Mouse (Mus musculus): ENCODE results near the gene Camk2b.

The Camk2b gene

DNA sequence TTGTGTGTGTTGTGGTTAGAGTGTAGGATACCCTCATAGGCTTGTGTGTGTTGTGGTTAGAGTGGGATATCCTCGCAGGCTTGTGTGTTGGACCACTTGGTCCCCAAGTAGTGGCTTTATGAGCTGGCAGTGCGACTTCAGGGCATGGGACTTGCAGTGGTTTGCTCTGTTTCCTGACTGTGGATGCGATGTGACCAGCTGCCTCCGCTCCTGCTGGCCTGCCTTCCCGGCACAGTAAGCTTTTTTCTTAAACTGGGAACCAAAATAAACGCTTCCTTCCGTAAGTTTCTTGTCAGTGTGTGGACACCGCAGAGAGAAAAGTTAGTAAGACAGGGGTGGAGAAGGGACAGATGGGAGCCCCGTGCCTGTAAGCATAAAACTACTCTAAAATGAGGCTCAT is 18.0 kb downstream of the Camk2b start:
- no peak for DNase-seq

DNA sequence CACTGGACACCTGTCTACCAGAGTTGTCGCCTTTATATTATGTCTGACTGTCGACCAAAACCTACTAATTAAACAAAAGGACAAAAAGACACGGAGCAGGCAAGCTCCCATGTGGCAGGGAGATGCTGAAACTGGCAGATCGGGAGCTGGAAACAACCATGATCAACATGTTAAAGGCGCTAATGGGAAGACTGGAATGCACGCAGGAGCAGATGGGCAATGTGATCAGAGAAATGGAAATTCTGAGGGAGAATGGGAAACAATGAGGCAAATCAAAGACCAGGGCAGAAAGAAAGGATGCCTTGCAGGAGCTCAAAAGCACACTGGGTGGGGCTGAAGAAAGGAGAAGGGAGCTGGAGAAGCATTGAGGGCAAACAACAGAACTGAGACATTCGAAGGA is 27.2 kb downstream of the Camk2b start:
- no peak for DNase-seq

DNA sequence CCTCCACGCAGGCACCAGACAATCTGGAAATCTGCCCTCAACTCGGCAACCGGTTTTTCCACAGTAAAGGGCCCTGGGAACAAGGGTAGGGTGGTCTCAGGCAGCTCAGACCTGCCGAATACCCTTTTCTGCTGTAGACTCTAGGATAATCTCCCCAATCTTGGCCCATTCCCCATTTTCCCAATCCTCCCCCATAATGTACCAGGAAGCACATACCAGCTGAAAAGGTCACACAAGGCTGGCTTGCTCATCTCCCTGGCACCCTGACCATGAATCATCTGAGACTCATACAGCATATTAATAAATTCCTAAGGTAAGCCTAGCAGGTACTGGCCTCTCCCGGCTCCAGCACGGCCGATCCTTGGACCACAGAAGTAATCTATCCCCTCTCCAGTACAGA is 28.5 kb downstream of the Camk2b start:
- no peak for DNase-seq

DNA sequence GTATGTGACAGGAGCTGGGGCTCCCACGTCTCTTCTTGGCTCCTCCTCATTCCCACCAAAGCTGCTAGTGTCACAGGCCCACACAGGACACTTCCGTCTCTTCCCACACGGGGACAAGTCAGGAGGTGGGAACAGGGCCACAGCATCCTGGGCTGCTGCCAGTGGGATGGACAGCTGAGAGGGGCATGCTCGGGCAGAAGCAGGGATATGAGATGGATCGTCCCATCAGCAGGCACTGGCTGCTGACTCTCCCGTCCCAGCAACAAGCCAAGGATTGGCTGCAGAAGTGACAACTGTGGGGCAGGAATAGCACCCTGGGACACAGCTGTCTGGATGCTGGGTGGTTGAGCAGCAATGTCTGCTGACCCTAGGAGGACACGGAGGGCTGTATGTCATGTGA is 29.0 kb downstream of the Camk2b start:
- DNase-seq: no peak

DNA sequence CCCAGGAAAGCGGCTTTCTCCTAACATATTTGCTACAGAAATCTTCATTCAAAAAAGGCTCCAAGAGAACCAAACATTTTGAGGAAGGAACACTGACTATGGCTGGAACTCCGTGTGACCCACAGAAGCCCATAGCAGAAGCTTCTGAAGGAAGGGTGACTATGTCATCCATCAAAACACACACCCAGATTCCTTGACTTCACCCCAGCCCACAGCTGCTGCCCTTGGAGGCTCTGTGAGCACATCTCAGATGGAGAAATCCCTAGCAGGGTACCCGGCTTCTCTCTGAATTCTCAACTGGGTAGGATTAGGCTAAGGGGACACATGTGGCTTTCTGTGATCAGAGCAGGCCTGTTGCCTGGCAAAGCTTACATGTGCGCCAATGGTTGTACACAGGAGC is 29.7 kb downstream of the Camk2b start:
- DNase-seq: no peak

DNA sequence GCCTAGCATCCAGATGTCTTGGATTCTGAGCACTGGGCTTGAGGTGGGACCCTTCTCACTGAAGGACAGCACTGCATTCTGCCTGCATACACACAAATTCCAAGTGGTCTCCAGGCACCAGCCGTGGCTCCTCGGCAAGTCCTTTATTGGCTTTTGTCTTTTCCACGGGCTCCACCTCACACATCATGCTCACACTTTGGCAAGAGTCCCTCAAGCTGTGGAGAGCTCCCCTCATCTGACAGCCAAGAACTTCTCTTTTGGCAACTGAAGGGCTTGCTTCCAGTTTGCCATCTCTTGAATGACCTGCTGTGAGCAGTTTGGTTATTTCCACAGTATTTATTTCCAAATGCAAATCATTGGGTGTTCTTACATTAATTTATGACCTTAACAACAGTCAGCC is 30.6 kb downstream of the Camk2b start:
- DNase-seq: no peak

DNA sequence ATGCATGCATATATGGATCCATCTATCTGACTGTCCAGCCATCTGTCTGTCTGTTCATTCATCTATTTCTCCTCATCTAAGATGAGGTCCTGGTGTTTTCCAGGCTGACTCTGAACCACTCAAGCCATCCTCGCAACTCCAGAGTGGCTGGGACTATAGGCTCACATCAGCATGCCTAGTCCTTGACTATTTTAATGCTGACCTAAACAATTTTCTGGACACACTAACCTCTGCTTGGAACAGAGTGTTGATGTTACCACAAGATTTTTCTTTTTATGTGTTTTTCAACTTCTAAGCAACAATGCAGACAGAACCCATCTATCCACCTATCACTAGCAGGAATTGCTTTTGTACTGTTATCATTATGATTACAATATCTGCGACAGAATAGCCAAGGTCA is 31.4 kb downstream of the Camk2b start:
- no peak for DNase-seq

DNA sequence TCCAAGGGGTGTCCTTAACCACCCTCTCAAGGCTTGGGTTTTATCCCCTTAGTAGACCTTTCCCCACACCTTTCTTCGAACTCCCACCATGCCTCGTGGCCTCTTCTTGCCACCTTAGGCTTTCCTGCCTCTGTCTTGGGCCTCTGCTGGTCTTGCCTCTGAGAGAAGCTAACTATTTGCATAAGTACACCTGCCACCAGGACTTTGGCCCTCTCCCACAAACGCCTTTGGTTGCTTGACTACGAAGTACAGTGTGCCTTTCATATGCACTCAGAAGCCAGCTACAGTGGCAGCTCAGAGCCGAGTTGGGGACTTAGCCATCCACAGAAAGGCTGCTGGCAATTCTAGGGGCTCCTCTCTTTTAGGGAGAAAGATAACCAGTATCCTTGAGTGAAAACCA is 32.4 kb downstream of the Camk2b start:
- DNase-seq: no peak

DNA sequence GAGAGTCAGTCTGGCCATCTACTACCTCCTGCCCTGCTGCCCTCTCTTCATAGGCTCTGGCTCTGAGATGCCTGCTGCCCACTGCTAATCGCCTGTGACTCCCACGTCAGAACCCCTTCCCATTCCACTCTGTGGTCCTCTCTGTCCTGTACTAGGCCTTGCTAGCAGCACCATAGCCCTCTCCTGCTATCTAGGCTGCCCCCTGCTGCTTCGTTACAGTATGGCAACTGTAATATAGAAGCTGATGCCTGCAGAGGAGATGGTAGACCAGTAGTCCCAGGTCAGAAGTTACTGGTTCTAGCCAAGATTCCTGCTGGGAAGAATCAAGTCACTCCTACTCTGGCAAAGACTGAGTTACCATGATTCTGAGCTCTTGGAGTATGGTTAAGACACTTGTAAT is 33.0 kb downstream of the Camk2b start:
- peak; percentile 60 for DNase-seq

DNA sequence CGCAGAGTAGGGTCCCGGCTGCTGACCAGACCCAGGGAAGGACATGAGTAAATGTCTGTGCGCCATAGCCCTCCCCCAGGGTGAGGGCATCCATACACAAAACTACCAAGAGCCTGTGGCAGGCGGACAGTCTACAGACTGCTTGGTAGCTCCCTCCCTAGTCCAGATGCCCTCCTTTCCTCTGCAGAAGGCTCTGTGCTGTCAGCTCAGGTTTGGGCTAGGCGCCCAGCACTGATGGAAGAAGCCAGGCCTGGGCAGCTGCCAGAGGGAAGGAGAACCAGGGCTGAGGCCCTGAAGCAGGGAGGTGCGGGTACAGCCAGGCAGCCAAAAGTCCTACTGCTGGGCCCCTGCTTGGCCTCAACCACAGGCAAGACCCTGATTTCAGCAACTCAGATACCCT is 35.5 kb downstream of the Camk2b start:
- no peak for DNase-seq

DNA sequence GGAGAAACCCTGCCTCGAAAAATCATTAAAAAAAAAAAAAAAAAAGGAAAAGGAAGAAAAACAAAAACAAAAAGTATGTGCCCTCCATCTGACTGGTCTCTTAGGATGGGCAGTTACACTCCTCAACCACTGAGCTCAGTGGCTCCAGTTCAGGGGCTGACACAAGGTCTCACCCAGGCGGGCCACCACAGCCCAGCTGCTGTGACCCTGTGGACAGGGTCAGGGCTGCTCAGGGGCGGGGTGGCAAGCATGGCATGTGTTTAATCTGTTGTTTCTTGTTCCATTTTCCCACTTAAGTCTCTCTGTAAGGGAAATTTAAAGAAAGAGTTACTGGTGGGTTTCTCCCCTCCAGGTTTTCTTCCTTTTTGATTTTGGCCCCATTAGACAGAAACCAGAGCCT is 36.4 kb downstream of the Camk2b start:
- DNase-seq: no peak

DNA sequence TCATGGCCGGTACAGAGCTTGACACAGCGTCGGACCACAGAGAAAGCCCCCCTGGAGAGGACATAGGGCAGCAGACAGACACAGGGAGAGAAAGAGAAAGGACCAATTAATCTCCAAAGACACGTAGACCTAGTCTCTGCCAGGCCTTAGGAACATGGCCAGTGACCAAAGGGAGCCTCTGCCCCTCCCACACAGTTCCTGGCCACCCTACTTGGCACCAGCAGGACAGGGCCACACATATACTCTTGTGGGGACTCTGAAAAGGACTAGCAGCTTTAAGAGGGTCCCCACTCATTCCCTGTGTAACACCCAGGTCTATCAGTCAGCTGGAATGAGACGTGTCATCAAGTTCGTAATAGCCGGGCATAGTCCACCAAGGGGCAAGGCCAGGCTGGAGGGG is 37.3 kb downstream of the Camk2b start:
- no peak for DNase-seq

DNA sequence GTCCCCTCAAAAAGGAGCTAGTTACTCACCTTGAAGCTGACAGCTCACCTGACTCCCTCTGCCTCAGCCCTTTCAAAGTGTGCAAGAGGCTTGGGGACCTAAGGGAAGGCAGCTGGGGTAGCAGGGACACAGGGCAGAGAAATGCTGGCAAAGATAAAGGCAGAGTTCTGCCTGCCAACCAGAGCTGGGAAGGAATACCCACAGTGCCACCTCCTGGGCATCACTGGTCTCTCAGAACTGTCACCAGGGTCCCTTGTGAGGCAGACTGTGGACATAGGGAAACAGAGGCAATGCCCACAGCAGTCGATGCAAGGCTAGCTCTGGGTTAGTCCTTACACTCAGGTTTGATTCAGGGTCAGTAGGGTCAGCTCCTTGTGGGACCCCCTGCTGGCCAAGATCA is 39.8 kb downstream of the Camk2b start:
- DNase-seq: no peak

DNA sequence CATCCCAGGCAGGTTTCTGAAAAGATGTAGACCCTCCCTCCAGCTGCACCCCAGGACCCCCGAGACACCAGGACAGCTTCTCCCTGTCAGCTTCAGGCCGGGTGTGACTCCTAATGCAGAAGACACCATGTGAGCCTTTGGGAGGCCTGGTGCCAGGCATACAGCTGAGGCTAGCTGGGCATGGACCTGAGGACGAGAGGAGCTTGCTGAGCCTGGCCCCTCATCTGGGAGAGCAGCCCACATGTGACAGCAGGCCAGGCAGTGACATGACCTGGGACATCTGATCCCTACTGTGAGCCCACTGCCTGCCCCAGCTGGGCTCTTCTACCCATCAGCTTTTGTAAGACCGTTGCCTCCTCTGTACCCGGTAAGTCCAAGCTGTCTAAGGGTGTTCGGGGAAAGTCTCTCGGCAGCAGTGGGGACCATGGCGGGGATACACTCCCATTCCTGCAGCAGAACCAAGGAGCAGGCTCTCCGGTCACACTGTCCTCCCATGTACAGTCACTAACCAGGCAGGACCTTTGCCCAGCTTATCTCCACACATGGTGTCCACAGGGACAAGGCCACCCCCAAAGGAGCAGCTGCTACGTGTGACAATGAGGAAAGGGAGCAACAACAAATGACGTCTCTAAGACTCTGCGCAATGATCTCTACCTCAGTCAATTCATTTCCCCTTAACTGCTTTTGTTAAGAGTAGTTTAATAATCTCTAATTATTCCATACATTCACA is 41.1 kb downstream of the Camk2b start:
- DNase-seq: no peak

DNA sequence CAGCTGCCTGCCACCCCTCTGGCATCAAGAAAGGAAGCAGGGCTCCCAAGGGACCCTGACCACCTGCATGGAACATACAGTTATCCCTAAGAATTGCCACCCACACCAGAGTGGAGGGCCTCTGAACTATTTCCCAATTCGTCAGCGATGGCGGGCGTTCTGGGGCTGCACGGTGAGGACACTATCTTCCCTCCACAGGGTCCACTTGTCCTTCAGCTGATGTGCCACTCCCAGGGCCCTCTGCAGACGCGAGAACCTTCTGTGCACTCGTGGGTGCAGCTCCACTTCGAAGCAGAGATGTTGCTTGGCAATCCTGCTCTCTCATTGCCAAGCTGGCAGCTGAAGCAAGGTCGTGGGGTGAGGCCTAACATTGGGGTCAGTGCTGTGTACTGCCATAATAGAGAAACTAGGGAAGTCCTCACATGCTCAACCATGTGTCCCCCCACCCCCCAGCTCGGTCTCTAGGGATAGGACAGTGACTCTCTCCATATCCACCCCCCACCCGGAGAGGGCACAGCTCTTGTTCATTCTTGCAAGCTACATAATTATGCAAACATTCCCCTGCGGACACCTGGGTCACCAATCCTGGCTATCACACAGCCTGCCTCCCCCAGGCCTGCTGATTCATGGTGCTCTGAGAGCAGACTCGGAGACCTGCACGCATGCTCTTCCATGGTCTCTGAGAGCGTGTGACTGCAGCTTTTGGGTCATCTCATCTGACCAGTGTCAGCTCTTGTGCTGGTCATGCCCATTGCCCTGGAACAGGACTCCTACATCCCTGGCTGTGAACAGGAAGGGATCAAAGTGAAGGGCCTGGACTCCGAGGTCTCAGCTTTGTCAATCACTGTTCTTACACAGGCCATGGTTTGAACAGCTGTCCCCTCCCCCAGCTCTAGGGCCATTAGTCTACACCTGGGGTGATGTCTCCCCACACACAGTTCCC is 45.0 kb downstream of the Camk2b start:
- DNase-seq: no peak

DNA sequence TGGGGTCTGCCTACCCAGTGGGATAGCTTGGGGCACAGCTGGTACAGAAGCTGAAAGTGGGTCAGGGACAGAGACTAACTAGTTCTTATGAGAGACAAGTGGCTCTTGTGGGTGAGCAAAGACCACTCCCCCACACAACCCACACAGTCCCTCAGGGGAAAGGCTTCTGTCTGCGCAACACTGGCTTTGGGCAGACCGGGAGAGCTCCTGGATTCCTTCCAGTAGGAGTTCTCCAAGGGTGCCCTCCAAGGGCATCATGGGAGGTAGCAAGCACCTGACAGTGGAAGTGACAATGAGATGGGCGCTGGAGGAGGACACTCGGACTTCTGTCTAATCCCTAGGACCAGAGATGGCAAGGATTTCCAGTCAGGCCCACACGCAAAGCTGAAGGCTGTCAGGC is 45.8 kb downstream of the Camk2b start:
- DNase-seq: no peak

DNA sequence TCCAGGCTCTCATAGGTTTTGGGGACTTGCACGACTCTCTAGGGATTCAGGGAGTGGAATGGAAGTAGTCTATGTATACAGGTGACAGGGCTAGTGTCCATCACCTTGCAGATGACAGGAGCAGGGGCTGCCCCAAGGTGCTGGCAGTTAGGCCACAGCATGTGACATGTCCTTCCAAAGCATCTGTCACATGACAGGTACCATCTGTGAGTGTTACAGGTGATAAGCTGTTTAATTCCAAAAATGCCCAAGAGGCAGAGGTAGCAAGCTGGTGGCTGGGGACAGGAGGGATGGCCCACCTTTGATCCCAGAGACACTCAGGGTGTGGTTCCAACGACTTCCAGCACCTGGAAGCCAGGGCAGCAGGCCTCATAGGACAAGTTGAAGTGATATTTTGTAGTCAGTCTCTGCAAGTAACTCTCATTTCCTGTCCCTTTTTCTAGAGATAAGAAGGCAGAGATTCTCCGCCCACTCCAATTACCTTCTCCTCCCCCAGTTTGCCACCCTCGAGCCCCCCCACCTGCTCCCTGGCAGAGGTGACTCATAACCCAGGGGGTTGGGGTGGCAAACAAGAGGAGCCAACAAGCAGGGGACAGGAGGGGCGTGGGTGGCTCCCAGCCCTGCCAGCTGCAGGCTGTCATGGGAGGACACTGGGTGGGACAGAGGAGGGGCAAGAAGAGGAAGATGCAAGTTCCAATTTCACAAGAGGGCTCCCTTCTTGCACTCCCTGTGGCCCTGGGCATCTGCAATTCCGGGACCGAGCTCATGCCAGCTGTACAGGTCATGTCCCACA is 47.7 kb downstream of the Camk2b start:
- DNase-seq: no peak

DNA sequence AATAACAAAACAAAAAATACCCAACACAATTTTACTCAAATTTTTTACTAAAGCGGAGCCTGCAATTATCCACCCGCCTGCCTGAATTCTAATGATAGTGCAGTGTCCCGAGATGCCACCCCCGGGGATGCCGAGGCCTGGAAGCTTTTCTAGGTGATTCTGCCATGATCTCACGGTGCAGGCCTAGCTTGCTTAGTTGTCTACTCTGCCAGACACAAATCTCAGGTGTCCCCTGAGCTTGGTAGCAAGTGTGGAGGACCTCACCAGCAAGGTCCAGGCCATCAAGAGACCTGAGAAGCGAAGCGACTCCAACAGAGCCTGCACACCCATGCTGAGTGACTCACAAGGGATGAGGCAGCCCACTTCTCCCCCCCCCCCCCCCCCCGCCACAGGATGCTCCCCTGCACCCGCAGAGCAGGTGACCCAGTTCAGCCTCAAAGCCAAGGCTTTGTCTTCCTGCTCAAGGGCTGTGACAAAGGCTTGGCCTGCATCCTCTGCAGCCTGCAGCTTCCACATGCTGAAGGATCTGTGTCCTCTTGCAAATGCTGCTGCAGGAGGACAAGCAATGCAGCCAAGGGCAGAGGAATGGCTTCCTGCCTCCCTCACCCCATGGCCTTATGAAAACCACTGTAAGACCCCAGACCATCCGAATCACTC is 48.5 kb downstream of the Camk2b start:
- DNase-seq: no peak

DNA sequence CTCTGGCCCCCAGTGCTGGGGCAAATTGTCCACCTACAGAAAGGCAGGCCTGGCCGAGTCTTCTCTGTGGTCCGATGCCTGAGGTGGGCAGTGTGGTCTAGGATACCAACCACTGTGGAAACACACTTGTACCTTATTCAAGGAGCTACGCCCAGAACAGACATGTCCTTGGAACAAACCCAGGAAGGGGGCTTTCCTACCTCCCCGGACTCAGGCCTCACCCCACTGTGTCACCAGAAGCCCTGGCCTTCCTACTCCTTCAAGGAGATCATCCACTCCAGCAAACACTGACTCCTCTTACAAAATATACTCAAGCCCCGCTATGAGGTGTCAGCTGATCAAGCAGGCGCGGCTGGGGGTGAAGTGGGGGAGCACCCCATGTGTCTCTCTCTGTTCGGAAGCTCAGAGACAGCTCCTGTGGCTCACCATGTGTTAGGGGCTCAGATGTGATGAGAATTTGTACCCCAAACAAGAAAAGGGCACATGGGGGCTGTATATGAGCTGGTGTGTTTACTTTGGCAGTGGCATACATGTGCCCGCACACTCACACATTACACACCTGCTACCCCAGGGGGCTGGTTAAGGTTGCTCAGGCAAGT is 49.3 kb downstream of the Camk2b start:
- no peak for DNase-seq

DNA sequence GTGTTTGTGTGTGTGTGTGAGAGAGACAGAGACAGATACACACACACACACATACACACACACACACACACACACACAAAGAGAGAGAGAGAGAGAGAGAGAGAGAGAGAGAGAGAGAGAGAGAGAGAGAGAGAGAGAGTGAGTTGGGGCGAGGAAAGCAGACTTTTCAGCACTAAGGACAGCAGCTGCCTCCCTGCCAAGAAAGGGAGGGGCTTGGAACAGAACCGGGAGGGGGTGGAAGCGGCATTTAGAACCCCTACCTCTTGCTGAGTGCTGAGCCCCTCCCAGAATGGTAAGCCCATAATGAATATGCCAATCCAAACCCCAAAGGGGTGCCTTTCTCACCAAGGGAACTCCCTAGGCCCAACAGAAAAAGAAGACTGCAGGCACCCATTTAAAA is 49.8 kb downstream of the Camk2b start:
- no peak for DNase-seq

DNA sequence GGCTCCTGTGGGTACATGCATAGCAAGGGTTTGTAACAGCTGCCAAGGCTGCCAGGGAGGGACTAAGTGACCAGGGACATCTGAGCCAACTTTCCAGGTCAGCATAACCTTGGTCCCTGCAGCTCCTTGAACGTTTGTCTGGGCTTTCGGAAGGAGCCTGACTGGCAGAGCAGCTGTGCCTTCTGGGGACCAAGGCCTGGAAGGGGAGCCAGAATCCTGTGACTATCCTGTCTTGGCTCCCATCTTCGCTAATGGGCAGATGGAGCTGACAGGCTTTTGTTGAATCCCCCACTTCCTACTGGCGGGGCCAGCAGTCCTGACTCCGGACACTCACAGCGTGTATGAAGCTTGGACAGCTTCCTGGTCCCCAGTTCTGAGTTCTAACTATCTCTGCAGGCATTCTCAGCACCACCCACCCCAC is 51.1 kb downstream of the Camk2b start:
- DNase-seq: no peak

DNA sequence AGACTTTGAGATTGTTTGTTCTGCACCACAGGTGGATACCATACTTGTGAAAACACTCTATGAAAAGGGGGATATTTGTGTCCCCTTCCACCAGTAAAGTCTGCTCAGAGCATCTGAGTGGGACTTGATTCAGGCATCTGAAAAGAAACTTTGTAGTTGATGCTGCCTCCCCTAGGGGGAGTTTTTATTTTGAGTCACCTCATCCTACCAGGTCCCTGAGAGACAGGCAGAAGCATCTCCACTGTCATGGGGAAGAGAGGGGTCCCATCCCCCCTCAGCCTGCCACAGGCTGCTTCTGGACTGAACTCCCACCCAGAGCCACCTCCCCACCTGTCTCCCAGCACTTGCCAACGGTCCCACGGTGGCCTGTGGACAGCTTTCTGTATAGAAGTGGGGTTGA is 52.8 kb downstream of the Camk2b start:
- DNase-seq: no peak

DNA sequence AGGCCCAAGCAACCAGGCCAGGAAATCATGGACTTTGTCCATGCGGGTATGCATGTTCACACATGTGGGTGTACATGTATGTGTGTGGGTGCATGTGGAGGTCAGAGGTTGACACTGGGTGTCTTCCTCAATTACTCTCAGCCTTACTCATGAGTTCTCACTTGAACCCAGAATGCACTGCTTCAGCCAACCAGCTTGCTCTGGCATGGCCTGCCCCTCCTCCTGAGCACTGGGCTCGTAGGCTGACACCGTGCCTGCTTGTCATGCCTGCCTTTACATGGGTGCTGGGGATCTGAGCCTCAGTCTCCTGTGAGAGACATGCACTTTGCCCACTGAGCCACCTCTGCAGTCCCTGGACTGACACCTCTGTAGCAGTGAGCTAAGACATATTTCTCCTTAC is 54.3 kb downstream of the Camk2b start:
- DNase-seq: no peak

Measured in liver (tissue).